Mouse (Mus musculus) stomach, postnatal 0 days (tissue): ENCODE results near the gene Itpr3. TPM values are rescaled to one million over a fixed set of nuclear protein-coding genes. Genes with fewer than 3 reads are reported as not detected.

Experiments used
- ATAC-seq: fragments of 200-750 bp; cut with Nextera tagmentation; 2 replicates; pipeline ENCODE4 v1.8.0; 2017; ENCODE audit not compliant: low FRiP score, low TSS enrichment
- DNase-seq: peaks from one replicate; pipeline ENCODE4 v3.0.0-alpha.2; 2016; ENCODE audit warnings: low spot score
- H3K27ac ChIP-seq: fragments of 300-500 bp; sonication (generic); replicated peaks from 2 replicates; pipeline ENCODE4 v1.5.1; 2014; ENCODE audit warnings: mild to moderate bottlenecking, control low read depth
- H3K27me3 ChIP-seq: fragments of 300-500 bp; sonication (generic); 2 replicates; pipeline ENCODE4 v1.6.1; 2014; ENCODE audit warnings: low read length; ENCODE audit not compliant: control insufficient read depth, insufficient read depth
- H3K36me3 ChIP-seq: fragments of 300-500 bp; sonication (generic); 2 replicates; pipeline ENCODE4 v1.6.1; 2014; ENCODE audit warnings: low read length, mixed read lengths; ENCODE audit not compliant: control insufficient read depth, insufficient read depth
- H3K4me1 ChIP-seq: fragments of 300-500 bp; sonication (generic); replicated peaks from 2 replicates; pipeline ENCODE4 v1.6.1; 2014; ENCODE audit warnings: antibody characterized with exemption; ENCODE audit not compliant: control insufficient read depth, insufficient read depth
- H3K4me2 ChIP-seq: fragments of 300-500 bp; sonication (generic); replicated peaks from 2 replicates; pipeline ENCODE4 v1.6.1; 2014; ENCODE audit warnings: low read depth, mild to moderate bottlenecking, control low read depth, moderate library complexity
- H3K4me3 ChIP-seq: fragments of 300-500 bp; sonication (generic); 2 replicates; pipeline ENCODE4 v1.5.1; 2014; ENCODE audit warnings: low read depth, low read length, control low read depth
- H3K9ac ChIP-seq: fragments of 300-500 bp; sonication (generic); 2 replicates; pipeline ENCODE4 v1.6.1; 2014; ENCODE audit warnings: mild to moderate bottlenecking, low read length, control low read depth, mixed read lengths
- H3K9me3 ChIP-seq: fragments of 300-500 bp; sonication (generic); 2 replicates; pipeline ENCODE4 v1.6.1; 2016; ENCODE audit warnings: low read length; ENCODE audit not compliant: control insufficient read depth
- CTCF ChIP-seq: IDR thresholded peaks from 2 replicates; pipeline ENCODE4 v1.5.1; 2016; ENCODE audit warnings: antibody characterized with exemption, low read depth, mild to moderate bottlenecking, moderate library complexity
- EP300 ChIP-seq: optimal IDR thresholded peaks from 2 replicates; pipeline ENCODE3; 2016; ENCODE audit warnings: antibody characterized with exemption
- WGBS: fragments of 180-500 bp; shearing (Covaris S2); extraction: QIAGEN DNeasy Blood & Tissue Kit; methylation state at CpG from one replicate; pipeline ENCODE4 v1.1.7; 2014; 5-methylcytosine and 5-hydroxymethylcytosine counted together
- polyA plus RNA-seq: library from polyadenylated mRNA; unstranded; fragments of >200 nt; fragmentation: Nextera tagmentation; extraction: Ambion mirVana; gene quantifications from 2 replicates; pipeline ENCODE4 v1.2.1, GENCODE M21; 2015

Itpr3 gene
- polyA plus RNA-seq, 1 experiment from 2014 or later = 5.9 TPM

- TF ChIP-seq EP300 (no peak), CTCF (no peak)
- Histone ChIP-seq H3K4me2 (no peak overlapping the region), H3K9me3 (no peaks in the 10 kb centered on the region), H3K27ac (0 out of 2 replicates have a peak overlapping the region, but pooled peaks have one; percentile 40), H3K36me3 (no peaks in the 10 kb centered on the region), H3K4me1 (no peaks in the 10 kb centered on the region), H3K27me3 (no peaks in the 10 kb centered on the region), H3K4me3 (no peak overlapping the region), H3K9ac (no peak overlapping the region)
- ATAC-seq (peak; percentile 45; the same call in 1 of the 2 replicates), DNase-seq (peak; percentile 51)
- 57% methylated on average over 4 of the region's 4 CpGs for WGBS
These were observed 103.8 kb downstream of the Itpr3 start for GRCm38 (mm10) chr17:27160905-27161304.

- Histone ChIP-seq H3K9ac (no peak overlapping the region), H3K4me2 (no peak overlapping the region), H3K4me1 (no peaks in the 10 kb centered on the region), H3K27ac (peak overlapping the region; percentile 35; the same call in 1 of the 2 replicates), H3K9me3 (no peaks in the 10 kb centered on the region), H3K4me3 (no peak overlapping the region), H3K27me3 (no peaks in the 10 kb centered on the region), H3K36me3 (no peaks in the 10 kb centered on the region)
- peak; percentile 63 for DNase-seq
- peak; percentile 59; the same call in 1 of the 2 replicates for ATAC-seq
- no peak for TF ChIP-seq EP300
- TF ChIP-seq CTCF = peak; percentile 82
- 55% methylated on average over 8 of the region's 8 CpGs for WGBS
These were observed 108.1 kb downstream of the Itpr3 start for GRCm38 (mm10) chr17:27165054-27165773.

GRCm38 (mm10) chr17:27166901-27167300 lies 109.8 kb downstream of the Itpr3 start:
- H3K27ac ChIP-seq = no peak overlapping the region
- no peak overlapping the region for H3K4me2 ChIP-seq
- H3K9me3 ChIP-seq = no peaks in the 10 kb centered on the region
- TF ChIP-seq EP300 (no peak), CTCF (no peak)
- ATAC-seq (no peak), DNase-seq (no peak)
- 63% methylated on average over 6 of the region's 6 CpGs for WGBS
- H3K4me1 ChIP-seq = no peaks in the 10 kb centered on the region
- no peaks in the 10 kb centered on the region for H3K27me3 ChIP-seq
- no peak overlapping the region for H3K4me3 ChIP-seq
- H3K9ac ChIP-seq = no peak overlapping the region
- no peaks in the 10 kb centered on the region for H3K36me3 ChIP-seq

GRCm38 (mm10) chr17:27167545-27167944 lies 110.4 kb downstream of the Itpr3 start, which contains the start of gene Ip6k3:
Gene Ip6k3, minus strand, starts transcription at chr17:27167795.
- WGBS = 45% methylated on average over 4 of the region's 4 CpGs
- Histone ChIP-seq H3K4me2 (no peak within 1 kb of the TSS), H3K36me3 (no peaks in the 10 kb centered on the region), H3K4me1 (no peaks in the 10 kb centered on the region), H3K27ac (no peak within 1 kb of the TSS), H3K4me3 (no peak within 1 kb of the TSS), H3K27me3 (no peaks in the 10 kb centered on the region), H3K9me3 (no peaks in the 10 kb centered on the region), H3K9ac (no peak within 1 kb of the TSS)
- ATAC-seq = no peak
- DNase-seq = no peak
- TF ChIP-seq CTCF (no peak), EP300 (no peak)

GRCm38 (mm10) chr17:27168569-27168968 lies 111.5 kb downstream of the Itpr3 start:
- no peak for ATAC-seq
- no peaks in the 10 kb centered on the region for H3K4me1 ChIP-seq

GRCm38 (mm10) chr17:27169952-27170695 lies 113.0 kb downstream of the Itpr3 start:
- Histone ChIP-seq H3K4me3 (no peak overlapping the region), H3K36me3 (no peaks in the 10 kb centered on the region), H3K9me3 (no peaks in the 10 kb centered on the region), H3K27ac (no peak overlapping the region), H3K9ac (no peak overlapping the region), H3K4me2 (no peak overlapping the region), H3K4me1 (no peaks in the 10 kb centered on the region), H3K27me3 (no peaks in the 10 kb centered on the region)
- DNase-seq = no peak
- WGBS = 75% methylated on average over 11 of the region's 11 CpGs
- TF ChIP-seq CTCF (no peak), EP300 (no peak)
- ATAC-seq = no peak

More at GRCm38 (mm10) chr17:27168569-27168968, 111.5 kb downstream of the Itpr3 start:
- Histone ChIP-seq H3K4me2 (no peak overlapping the region), H3K36me3 (no peaks in the 10 kb centered on the region), H3K4me3 (no peak overlapping the region), H3K27me3 (no peaks in the 10 kb centered on the region), H3K9me3 (no peaks in the 10 kb centered on the region), H3K9ac (no peak overlapping the region), H3K27ac (no peak overlapping the region)
- TF ChIP-seq CTCF (no peak), EP300 (no peak)
- 93% methylated on average over 4 of the region's 4 CpGs for WGBS
- DNase-seq = no peak
